Mouse (Mus musculus) limb, embryonic 15.5 days (tissue): Measurements from ENCODE around the gene Socs7. TPM values are rescaled to one million over a fixed set of nuclear protein-coding genes. Genes with fewer than 3 reads are reported as not detected.

Source experiments
- ATAC-seq: fragments of 200-750 bp; cut with Nextera tagmentation; 2 replicates; pipeline ENCODE4 v1.8.0; 2017; ENCODE audit warnings: low read depth, moderate TSS enrichment; ENCODE audit not compliant: insufficient number of reproducible peaks, low FRiP score, low TSS enrichment
- H3K27ac ChIP-seq: fragments of 300-500 bp; sonication (generic); 2 replicates; pipeline ENCODE4 v1.5.1; 2015; ENCODE audit warnings: moderate library complexity, mild to moderate bottlenecking, inconsistent platforms
- H3K27me3 ChIP-seq: fragments of 300-500 bp; sonication (generic); 2 replicates; pipeline ENCODE4 v1.6.1; 2015; ENCODE audit warnings: inconsistent platforms
- H3K36me3 ChIP-seq: fragments of 300-500 bp; sonication (generic); 2 replicates; pipeline ENCODE4 v1.6.1; 2015; ENCODE audit warnings: inconsistent platforms
- H3K4me1 ChIP-seq: fragments of 300-500 bp; sonication (generic); 2 replicates; pipeline ENCODE4 v1.6.1; 2015; ENCODE audit warnings: inconsistent platforms
- H3K4me2 ChIP-seq: fragments of 300-500 bp; sonication (generic); 2 replicates; pipeline ENCODE4 v1.6.1; 2015; ENCODE audit warnings: mild to moderate bottlenecking, inconsistent platforms
- H3K4me3 ChIP-seq: fragments of 300-500 bp; sonication (generic); 2 replicates; pipeline ENCODE4 v1.5.1; 2015; ENCODE audit warnings: mild to moderate bottlenecking, inconsistent platforms
- H3K9ac ChIP-seq: fragments of 300-500 bp; sonication (generic); 2 replicates; pipeline ENCODE4 v1.6.1; 2015; ENCODE audit warnings: inconsistent platforms
- H3K9me3 ChIP-seq: fragments of 300-500 bp; sonication (generic); 2 replicates; pipeline ENCODE4 v1.6.1; 2016; ENCODE audit warnings: inconsistent platforms
- WGBS: fragments of 180-500 bp; shearing (Covaris S2); methylation state at CpG from one replicate; pipeline ENCODE4 v1.1.7; 2015; 5-methylcytosine and 5-hydroxymethylcytosine counted together
- polyA plus RNA-seq: library from polyadenylated mRNA; unstranded; fragments of >200 nt; fragmentation: Nextera tagmentation; extraction: Ambion mirVana; gene quantifications from 2 replicates; pipeline ENCODE4 v1.2.1, GENCODE M21; 2015

Gene Socs7
- polyA plus RNA-seq, 1 experiment from 2014 or later = 4.4 TPM

- WGBS = 3% methylated on average over 30 of the region's 34 CpGs
- Histone ChIP-seq H3K4me2 (peak overlapping the region; percentile 86), H3K36me3 (peaks cover 22% of the 10 kb centered on the region), H3K4me1 (peaks cover 70% of the 10 kb centered on the region), H3K27ac (peak overlapping the region; percentile 79), H3K27me3 (no peaks in the 10 kb centered on the region), H3K9ac (peak overlapping the region; percentile 76), H3K9me3 (no peaks in the 10 kb centered on the region), H3K4me3 (peak overlapping the region; percentile 68)
- ATAC-seq = no peak
Observed at GRCm38 (mm10) chr11:97440441-97440881, 78.1 kb downstream of the Socs7 start.

- Histone ChIP-seq H3K4me2 (peak overlapping the region; percentile 86), H3K4me1 (peaks cover 63% of the 10 kb centered on the region), H3K9ac (peak overlapping the region; percentile 76), H3K27ac (peak overlapping the region; percentile 79), H3K4me3 (peak overlapping the region; percentile 68), H3K36me3 (peaks cover 29% of the 10 kb centered on the region), H3K27me3 (no peaks in the 10 kb centered on the region), H3K9me3 (no peaks in the 10 kb centered on the region)
- ATAC-seq = no peak
- 41% methylated on average over 15 of the region's 15 CpGs for WGBS
Observed at GRCm38 (mm10) chr11:97441036-97441657, 78.8 kb downstream of the Socs7 start.

GRCm38 (mm10) chr11:97441658-97442125, 79.3 kb downstream of the Socs7 start:
- H3K9me3 ChIP-seq = no peaks in the 10 kb centered on the region
- WGBS = 16% methylated on average over 3 of the region's 3 CpGs
- peak overlapping the region; percentile 79 for H3K27ac ChIP-seq
- peaks cover 34% of the 10 kb centered on the region for H3K36me3 ChIP-seq
- H3K4me3 ChIP-seq = peak overlapping the region; percentile 68
- no peak for ATAC-seq
- peaks cover 62% of the 10 kb centered on the region for H3K4me1 ChIP-seq
- 0 out of 2 replicates have a peak overlapping the region, but pooled peaks have one; percentile 76 for H3K9ac ChIP-seq
- no peaks in the 10 kb centered on the region for H3K27me3 ChIP-seq
- H3K4me2 ChIP-seq = peak overlapping the region; percentile 86

GRCm38 (mm10) chr11:97442891-97443675, 80.7 kb downstream of the Socs7 start:
- H3K36me3 ChIP-seq = peaks cover 45% of the 10 kb centered on the region
- no peak overlapping the region for H3K4me3 ChIP-seq
- WGBS = 86% methylated on average over 11 of the region's 11 CpGs
- ATAC-seq = no peak
- no peak overlapping the region for H3K9ac ChIP-seq
- no peaks in the 10 kb centered on the region for H3K9me3 ChIP-seq
- no peak overlapping the region for H3K4me2 ChIP-seq
- H3K27ac ChIP-seq = no peak overlapping the region
- H3K4me1 ChIP-seq = peaks cover 53% of the 10 kb centered on the region
- H3K27me3 ChIP-seq = no peaks in the 10 kb centered on the region

GRCm38 (mm10) chr11:97445596-97445995, 83.2 kb downstream of the Socs7 start:
- Histone ChIP-seq H3K27ac (no peak overlapping the region), H3K36me3 (peaks cover 61% of the 10 kb centered on the region), H3K27me3 (no peaks in the 10 kb centered on the region), H3K4me1 (peaks cover 50% of the 10 kb centered on the region), H3K4me2 (no peak overlapping the region), H3K4me3 (no peak overlapping the region), H3K9ac (no peak overlapping the region), H3K9me3 (no peaks in the 10 kb centered on the region)
- ATAC-seq = no peak
- 78% methylated on average over 6 of the region's 6 CpGs for WGBS

GRCm38 (mm10) chr11:97445999-97446511, 83.7 kb downstream of the Socs7 start:
- no peak overlapping the region for H3K4me2 ChIP-seq
- H3K36me3 ChIP-seq = peaks cover 61% of the 10 kb centered on the region
- H3K4me3 ChIP-seq = no peak overlapping the region
- no peak for ATAC-seq
- no peaks in the 10 kb centered on the region for H3K9me3 ChIP-seq
- no peak overlapping the region for H3K9ac ChIP-seq
- H3K27me3 ChIP-seq = no peaks in the 10 kb centered on the region
- no peak overlapping the region for H3K27ac ChIP-seq
- 62% methylated on average over 4 of the region's 4 CpGs for WGBS
- H3K4me1 ChIP-seq = peaks cover 50% of the 10 kb centered on the region

- Histone ChIP-seq H3K4me2 (no peak overlapping the region), H3K9me3 (no peaks in the 10 kb centered on the region), H3K36me3 (peaks cover 79% of the 10 kb centered on the region), H3K4me3 (no peak overlapping the region), H3K27ac (peak overlapping the region; percentile 89; the same call in 1 of the 2 replicates), H3K4me1 (peaks cover 49% of the 10 kb centered on the region), H3K27me3 (no peaks in the 10 kb centered on the region), H3K9ac (no peak overlapping the region)
- ATAC-seq = no peak
- WGBS = 78% methylated on average over 7 of the region's 7 CpGs
Observed at GRCm38 (mm10) chr11:97447979-97448378, 85.6 kb downstream of the Socs7 start.

Other genes with a start within 250 kb of the Socs7 start
- gene Tbx21, start 247.2 kb upstream of the Socs7 start, polyA plus RNA-seq = 0.14 TPM in 1 of 2 replicates, not detected in the other
- gene Tbkbp1, start 211.1 kb upstream of the Socs7 start, polyA plus RNA-seq = 6.8 and 7.8 TPM in 2 replicates
- gene Kpnb1, start 174.7 kb upstream of the Socs7 start, polyA plus RNA-seq = 42.7 and 44.3 TPM in 2 replicates
- gene Npepps, start 81.9 kb upstream of the Socs7 start, polyA plus RNA-seq = 95.9 and 108 TPM in 2 replicates
- gene Mrpl45, start 46.8 kb upstream of the Socs7 start, polyA plus RNA-seq = 37.6 and 41.4 TPM in 2 replicates
- 0.09 and 0.10 TPM in 2 replicates for gene Gpr179, start 10.5 kb upstream of the Socs7 start, polyA plus RNA-seq
- 7.8 and 8.4 TPM in 2 replicates for gene Arhgap23, start 53.0 kb downstream of the Socs7 start, polyA plus RNA-seq
- 0.93 and 1.1 TPM in 2 replicates for gene 4933428G20Rik, start 137.8 kb downstream of the Socs7 start, polyA plus RNA-seq
- gene Srcin1, start 213.6 kb downstream of the Socs7 start, polyA plus RNA-seq = 0.89 and 0.92 TPM in 2 replicates